Mouse (Mus musculus): ENCODE results near the gene Pald1. TPM values are rescaled to one million over a fixed set of nuclear protein-coding genes. Genes with fewer than 3 reads are reported as not detected.

Gene Pald1
- total and polyA plus RNA-seq, 3 experiments: 2.9 to 6.4 TPM; not detected in 1

DNA sequence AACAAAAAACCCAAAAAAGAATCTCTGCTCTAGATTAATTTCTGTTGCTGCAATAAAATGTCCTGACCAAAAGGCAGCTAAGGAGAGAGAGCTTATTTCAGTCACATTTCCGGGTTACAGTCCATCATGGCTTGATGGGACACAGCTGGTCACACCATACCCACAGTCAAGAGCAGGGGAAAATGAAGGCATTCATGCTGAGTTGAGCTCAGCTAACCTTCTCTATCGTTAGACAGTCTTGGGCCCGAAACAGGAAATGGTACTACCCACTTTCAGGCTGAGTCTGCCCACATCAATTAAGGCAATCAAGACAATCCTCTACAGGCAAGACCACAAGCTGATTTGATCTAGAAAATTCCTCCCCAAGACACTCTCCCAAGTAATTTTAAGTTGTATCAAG, 82.3 kb downstream of the Pald1 start:
- DNase-seq (ENCODE audit: low read depth, low spot score): no peak
- no peaks in the 10 kb centered on the region for H3K36me3 ChIP-seq (ENCODE audit: control insufficient read depth in 1 of 2, insufficient read depth in 2 of 2, low read length in 2 of 2)
- TF ChIP-seq GATA1 (IDR thresholded peaks at IDR 0.05; ENCODE audit: low read depth, low read length): no peak
- TF ChIP-seq EP300 (IDR thresholded peaks at IDR 0.05; ENCODE audit: low read depth in 1 of 2, low read length in 2 of 2): no peak
- no peak for TF ChIP-seq BHLHE40 (IDR thresholded peaks at IDR 0.05; ENCODE audit: borderline replicate concordance, low read depth, low read length)
- no peak for TF ChIP-seq MAZ (IDR thresholded peaks at IDR 0.05; ENCODE audit: low read depth, low read length)
- no peak for TF ChIP-seq RCOR1 (IDR thresholded peaks at IDR 0.05; ENCODE audit: low read depth, low read length)
- no peak for TF ChIP-seq RAD21 (IDR thresholded peaks at IDR 0.05; ENCODE audit: low read depth, low read length)
- no peak for TF ChIP-seq GABPA (IDR thresholded peaks at IDR 0.05; ENCODE audit: low read depth, low read length)
- TF ChIP-seq MAX (IDR thresholded peaks at IDR 0.05; ENCODE audit: low read length): no peak
- TF ChIP-seq JUND (IDR thresholded peaks at IDR 0.05; ENCODE audit: low read depth, low read length): no peak
- TF ChIP-seq ZKSCAN1 (IDR thresholded peaks at IDR 0.05; ENCODE audit: low read depth, low read length): no peak
- no peak for TF ChIP-seq POLR2AphosphoS2 (IDR thresholded peaks at IDR 0.05; ENCODE audit: low read length)
- no peak for TF ChIP-seq SMC3 (IDR thresholded peaks at IDR 0.05; ENCODE audit: low read depth, low read length)
- no peak for TF ChIP-seq MAFK (IDR thresholded peaks at IDR 0.05; ENCODE audit: borderline replicate concordance, low read depth, low read length)
- no peak for TF ChIP-seq TBP (IDR thresholded peaks at IDR 0.05; ENCODE audit: low read depth, low read length)
- no peak for TF ChIP-seq USF1 (IDR thresholded peaks at IDR 0.05; ENCODE audit: low read depth, low read length)
- no peak for TF ChIP-seq HCFC1 (IDR thresholded peaks at IDR 0.05; ENCODE audit: low read depth, low read length)
- TF ChIP-seq CHD1 (IDR thresholded peaks at IDR 0.05; ENCODE audit: low read depth, low read length): no peak

GRCm38 (mm10) chr10:61297477-61297876, 85.9 kb downstream of the Pald1 start, which contains the start of gene Prf1:
Gene Prf1, plus strand, starts transcription at chr10:61297833.
- Histone ChIP-seq H3K27me3 (ENCODE audit: control insufficient read depth in 1 of 2, insufficient read depth in 2 of 2, low read length in 2 of 2) (no peaks in the 10 kb centered on the region), H3K79me2 (ENCODE audit: control insufficient read depth, insufficient read depth, low read length, poor library complexity) (no peaks in the 10 kb centered on the region), H3K4me1 (ENCODE audit: control insufficient read depth in 1 of 2, insufficient read depth in 2 of 2, low read length in 2 of 2) (no peaks in the 10 kb centered on the region), H3K36me3 (ENCODE audit: control insufficient read depth in 1 of 2, insufficient read depth in 2 of 2, low read length in 2 of 2) (no peaks in the 10 kb centered on the region), H3K9ac (ENCODE audit: control insufficient read depth, low read depth, low read length, poor library complexity, severe bottlenecking) (no peak within 1 kb of the TSS), H3K27ac (ENCODE audit: control insufficient read depth, low read depth, low read length) (no peak within 1 kb of the TSS), H3K9me3 (replicated peaks; ENCODE audit: insufficient read depth, low read length) (no peaks in the 10 kb centered on the region), H3K4me3 (ENCODE audit: control insufficient read depth in 1 of 2, insufficient read depth in 1 of 2, low read depth in 2 of 2, low read length in 2 of 2) (no peak within 1 kb of the TSS)
- no peak for DNase-seq (ENCODE audit: low read depth, low spot score)
- TF ChIP-seq HCFC1 (IDR thresholded peaks at IDR 0.05; ENCODE audit: low read depth, low read length) (no peak), POLR2A (IDR thresholded peaks at IDR 0.05; ENCODE audit: control insufficient read depth in 1 of 2, insufficient read depth in 1 of 2, low read depth in 1 of 2, low read length in 2 of 2, poor library complexity in 1 of 2) (no peak), TCF12 (IDR thresholded peaks at IDR 0.05; ENCODE audit: low read depth, low read length) (no peak), USF2 (IDR thresholded peaks at IDR 0.05; ENCODE audit: borderline replicate concordance in 1 of 2, insufficient read depth in 1 of 2, low read depth in 1 of 2, low read length in 2 of 2) (no peak), BHLHE40 (IDR thresholded peaks at IDR 0.05; ENCODE audit: borderline replicate concordance, low read depth, low read length) (no peak), MXI1 (IDR thresholded peaks at IDR 0.05; ENCODE audit: low read depth, low read length) (no peak), CHD1 (IDR thresholded peaks at IDR 0.05; ENCODE audit: low read depth, low read length) (no peak), ZNF384 (IDR thresholded peaks at IDR 0.05; ENCODE audit: low read depth, low read length) (no peak), EP300 (IDR thresholded peaks at IDR 0.05; ENCODE audit: low read depth in 1 of 2, low read length in 2 of 2) (no peak), TBP (IDR thresholded peaks at IDR 0.05; ENCODE audit: low read depth, low read length) (no peak), POLR2AphosphoS5 (IDR thresholded peaks at IDR 0.05; ENCODE audit: borderline replicate concordance, low read depth, low read length) (no peak), JUND (IDR thresholded peaks at IDR 0.05; ENCODE audit: low read depth, low read length) (no peak), RCOR1 (IDR thresholded peaks at IDR 0.05; ENCODE audit: low read depth, low read length) (no peak), CHD2 (IDR thresholded peaks at IDR 0.05; ENCODE audit: low read length) (no peak), CTCF (IDR thresholded peaks at IDR 0.05 in 2 of 3, conservative IDR thresholded peaks at IDR 0.05 in 1 of 3; ENCODE audit: control insufficient read depth in 1 of 3, insufficient read depth in 1 of 3, low read depth in 2 of 3, low read length in 3 of 3, poor library complexity in 1 of 3, severe bottlenecking in 1 of 3) (no peak), UBTF (IDR thresholded peaks at IDR 0.05; ENCODE audit: borderline replicate concordance, insufficient read depth, low read depth, low read length) (no peak), GATA1 (IDR thresholded peaks at IDR 0.05; ENCODE audit: low read depth, low read length) (no peak)

More for the DNA sequence above, 82.3 kb downstream of the Pald1 start:
- H3K27me3 ChIP-seq (ENCODE audit: control insufficient read depth in 1 of 2, insufficient read depth in 2 of 2, low read length in 2 of 2): no peaks in the 10 kb centered on the region
- no peaks in the 10 kb centered on the region for H3K79me2 ChIP-seq (ENCODE audit: control insufficient read depth, insufficient read depth, low read length, poor library complexity)
- H3K4me3 ChIP-seq (ENCODE audit: control insufficient read depth in 1 of 2, insufficient read depth in 1 of 2, low read depth in 2 of 2, low read length in 2 of 2): no peak overlapping the region
- H3K4me1 ChIP-seq (ENCODE audit: control insufficient read depth in 1 of 2, insufficient read depth in 2 of 2, low read length in 2 of 2): no peaks in the 10 kb centered on the region
- H3K9ac ChIP-seq (ENCODE audit: control insufficient read depth, low read depth, low read length, poor library complexity, severe bottlenecking): no peak overlapping the region
- no peak overlapping the region for H3K27ac ChIP-seq (ENCODE audit: control insufficient read depth, low read depth, low read length)
- H3K9me3 ChIP-seq (replicated peaks; ENCODE audit: insufficient read depth, low read length): no peaks in the 10 kb centered on the region

All from MEL (cell line).